Mouse (Mus musculus): Measurements from ENCODE around the gene Magi1.

DNA sequence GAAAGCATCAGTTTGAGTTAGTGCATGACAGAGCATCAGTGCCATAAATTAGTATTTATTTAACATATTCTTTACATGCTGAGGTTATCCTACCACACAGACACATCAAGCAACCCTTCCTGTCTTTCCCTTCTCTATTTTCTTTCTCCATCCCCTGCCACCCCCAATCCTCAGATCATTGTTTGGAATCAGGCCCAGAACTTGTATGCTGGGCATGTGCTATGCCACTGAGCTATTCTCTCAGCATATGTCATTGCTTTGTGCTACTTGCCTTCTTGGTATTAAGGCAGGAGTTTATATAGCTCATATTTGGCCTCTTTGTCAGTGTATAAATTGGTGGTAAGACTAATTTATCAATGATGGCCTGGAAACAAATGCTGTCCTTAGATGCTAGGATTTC is 494.0 kb downstream of the Magi1 start:
- TF ChIP-seq POLR2A (IDR thresholded peaks at IDR 0.05; ENCODE audit: insufficient read depth, low read depth, low read length) (no peak), EP300 (IDR thresholded peaks at IDR 0.05; ENCODE audit: insufficient read depth, low read depth, low read length) (no peak)
